Mouse (Mus musculus): ENCODE measurements around the gene Creb3l1. TPM values are rescaled to one million over a fixed set of nuclear protein-coding genes. Genes with fewer than 3 reads are reported as not detected.

Creb3l1 gene
- polyA plus RNA-seq, 1 experiment: 15.0 TPM

DNA sequence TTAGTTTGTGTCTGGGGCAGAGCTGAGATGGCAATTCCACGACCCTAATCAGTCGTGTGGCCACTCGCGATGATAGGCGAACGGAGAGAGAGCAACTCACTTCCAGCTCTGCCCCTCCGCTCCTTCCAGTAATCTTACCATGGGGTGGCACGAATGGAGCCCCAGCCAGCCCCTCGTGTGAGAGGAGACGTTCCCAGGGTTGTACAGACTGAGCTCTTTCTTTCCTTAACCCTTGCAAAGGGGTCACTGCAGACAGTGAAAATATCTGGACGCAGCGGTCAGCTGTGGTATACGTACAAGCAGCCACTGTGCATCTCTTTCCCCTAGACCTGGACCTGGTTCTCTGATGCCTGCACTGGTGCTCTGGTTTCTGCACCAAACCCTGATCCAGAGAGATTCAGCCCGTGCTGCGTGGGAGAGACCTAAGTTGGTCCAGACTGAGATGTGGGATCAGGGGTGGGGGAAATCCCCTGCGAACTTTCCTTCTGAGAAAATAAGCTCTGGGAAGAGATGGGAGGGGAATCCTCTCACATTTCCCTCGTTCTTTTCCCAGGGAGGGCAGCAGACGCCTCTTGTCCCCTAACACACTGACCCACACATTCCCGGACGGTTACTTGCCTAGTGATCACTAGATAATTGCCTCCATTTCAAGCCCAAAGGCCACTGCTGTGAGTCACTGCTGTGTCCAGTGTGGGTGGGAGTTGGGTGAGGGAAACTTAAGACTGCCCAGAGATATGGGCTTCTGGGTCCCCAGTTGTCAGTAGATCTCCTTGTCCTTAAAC is 15.5 kb downstream of the Creb3l1 start:
- Histone ChIP-seq H3K4me1 (ENCODE audit: control insufficient read depth, insufficient read depth, low read length) (peaks cover 10% of the 10 kb centered on the region), H3K4me3 (replicated peaks; ENCODE audit: extremely low read depth, low read depth, low read length) (peak overlapping the region; percentile 91)
- DNase-seq: no peak
- 3% methylated on average over 20 of the region's 20 CpGs for WGBS
- TF ChIP-seq POLR2A (IDR thresholded peaks at IDR 0.05; ENCODE audit: borderline replicate concordance, extremely low read depth, low read depth, low read length): no peak
- TF ChIP-seq CTCF (IDR thresholded peaks at IDR 0.05; ENCODE audit: insufficient read depth, low read length): no peak

DNA sequence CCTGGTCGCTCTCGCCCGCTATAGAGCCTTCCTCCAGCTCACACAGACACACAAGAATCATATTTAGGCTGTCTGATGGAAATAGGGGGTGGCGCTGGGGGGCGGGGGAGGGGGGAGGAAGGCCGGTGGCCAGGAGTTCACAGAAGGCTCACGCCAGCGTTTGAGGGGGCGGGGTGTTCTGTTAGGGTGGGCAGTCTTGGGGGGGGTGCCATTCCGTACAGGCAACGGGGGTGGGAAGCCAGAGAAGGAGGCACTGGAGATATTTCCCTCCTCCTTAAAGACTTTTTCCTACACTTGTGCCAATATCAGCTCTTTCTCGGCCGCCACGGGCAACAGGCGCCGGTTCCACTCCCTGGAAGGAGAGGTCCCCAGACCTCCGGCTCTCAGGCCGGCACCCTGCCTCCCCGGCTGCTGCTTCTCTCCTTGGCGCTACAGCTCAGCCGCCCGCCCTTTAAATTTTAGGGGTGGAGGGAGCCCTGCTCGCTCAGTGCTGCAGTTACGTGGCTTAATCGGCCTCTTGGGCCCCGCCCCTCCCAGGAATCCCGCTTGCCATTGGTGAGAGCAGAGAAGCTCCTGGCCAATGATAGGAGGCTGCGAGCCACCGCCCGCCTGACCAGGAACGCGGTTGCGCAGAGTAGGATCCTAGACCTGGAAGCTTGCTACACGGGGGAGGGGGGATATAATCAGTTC is 16.2 kb downstream of the Creb3l1 start:
- 1% methylated on average over 32 of the region's 34 CpGs for WGBS
- peak; percentile 91 for DNase-seq
- Histone ChIP-seq H3K4me3 (replicated peaks; ENCODE audit: extremely low read depth, low read depth, low read length) (peak overlapping the region; percentile 91), H3K4me1 (ENCODE audit: control insufficient read depth, insufficient read depth, low read length) (peaks cover 10% of the 10 kb centered on the region)
- peak; percentile 79; the same call in 1 of the 2 replicates for TF ChIP-seq POLR2A (IDR thresholded peaks at IDR 0.05; ENCODE audit: borderline replicate concordance, extremely low read depth, low read depth, low read length)
- TF ChIP-seq CTCF (IDR thresholded peaks at IDR 0.05; ENCODE audit: insufficient read depth, low read length): no peak

DNA sequence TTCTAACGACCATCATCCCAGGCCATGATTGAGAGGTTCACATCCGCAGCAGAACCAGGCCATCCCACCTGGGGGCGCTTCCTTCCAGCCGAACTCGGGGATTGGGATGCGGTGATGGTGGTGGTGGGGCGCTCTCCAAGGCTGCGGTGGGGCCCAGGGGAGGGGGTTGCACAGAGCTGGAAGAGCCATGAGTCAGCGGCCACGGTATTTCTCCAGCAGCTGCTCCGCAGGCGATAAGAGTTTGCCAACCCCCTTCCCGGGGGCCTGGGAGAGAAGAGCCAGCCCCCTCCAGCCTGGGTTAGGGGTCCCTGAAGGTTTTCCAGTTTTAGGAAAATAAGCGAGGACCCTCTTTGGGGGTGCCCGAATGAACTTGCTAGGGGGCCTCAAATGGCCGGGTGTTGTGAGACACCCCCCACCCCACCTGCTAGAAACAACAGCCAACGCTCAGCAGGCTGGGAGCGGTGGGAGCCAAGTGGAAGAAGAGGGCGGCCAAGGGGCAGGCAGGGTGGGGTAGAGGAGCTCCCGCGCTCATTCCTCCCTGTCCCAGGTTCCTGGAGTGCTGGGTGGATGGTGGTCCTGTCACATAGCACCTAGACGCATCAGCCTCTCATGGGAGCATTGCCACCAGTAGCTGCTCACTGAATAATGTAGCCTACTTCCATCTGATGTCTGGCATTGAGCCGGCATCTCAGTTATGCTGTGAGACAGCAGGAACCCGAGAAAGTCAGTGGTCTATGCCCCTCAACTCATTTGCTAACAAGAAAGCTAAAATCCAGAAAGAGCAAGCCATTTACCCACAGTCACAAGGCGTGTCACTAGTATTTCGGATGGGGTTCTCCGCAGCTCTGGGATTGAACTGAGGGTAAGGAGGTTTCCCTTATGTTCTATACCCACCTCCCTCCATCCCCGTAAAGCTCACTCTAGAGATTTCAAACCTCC is 17.1 kb downstream of the Creb3l1 start:
- H3K4me3 ChIP-seq (replicated peaks; ENCODE audit: extremely low read depth, low read depth, low read length): peak overlapping the region; percentile 20
- WGBS: 5% methylated on average over 28 of the region's 28 CpGs
- DNase-seq: no peak
- TF ChIP-seq CTCF (IDR thresholded peaks at IDR 0.05; ENCODE audit: insufficient read depth, low read length) (peak; percentile 37; the same call in 1 of the 2 replicates), POLR2A (IDR thresholded peaks at IDR 0.05; ENCODE audit: borderline replicate concordance, extremely low read depth, low read depth, low read length) (no peak)
- peaks cover 10% of the 10 kb centered on the region for H3K4me1 ChIP-seq (ENCODE audit: control insufficient read depth, insufficient read depth, low read length)

DNA sequence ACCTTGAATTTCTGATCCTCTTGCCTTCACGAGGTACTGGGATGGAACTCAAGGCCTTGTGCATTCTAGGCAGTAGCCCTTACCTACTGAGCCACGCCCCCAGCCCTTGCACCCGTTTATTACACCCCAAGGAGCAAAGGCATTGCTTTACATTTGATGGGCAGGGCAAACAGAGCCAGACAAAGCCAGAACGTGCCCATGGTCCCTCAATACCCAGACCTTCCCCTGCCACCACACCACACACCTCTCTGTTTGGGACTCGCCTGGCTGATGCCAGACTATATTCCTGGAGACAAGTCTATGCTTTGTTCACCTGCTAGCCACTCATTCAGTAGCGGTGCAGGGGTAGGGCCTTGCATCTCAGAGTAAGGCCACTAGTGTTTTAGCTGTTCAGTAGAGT is 17.8 kb downstream of the Creb3l1 start:
- Histone ChIP-seq H3K4me1 (ENCODE audit: control insufficient read depth, insufficient read depth, low read length) (peaks cover 10% of the 10 kb centered on the region), H3K4me3 (replicated peaks; ENCODE audit: extremely low read depth, low read depth, low read length) (no peak overlapping the region)
- DNase-seq: no peak
- 62% methylated on average over 6 of the region's 6 CpGs for whole genome bisulfite sequencing
- TF ChIP-seq CTCF (IDR thresholded peaks at IDR 0.05; ENCODE audit: insufficient read depth, low read length): no peak
- TF ChIP-seq POLR2A (IDR thresholded peaks at IDR 0.05; ENCODE audit: borderline replicate concordance, extremely low read depth, low read depth, low read length): no peak

DNA sequence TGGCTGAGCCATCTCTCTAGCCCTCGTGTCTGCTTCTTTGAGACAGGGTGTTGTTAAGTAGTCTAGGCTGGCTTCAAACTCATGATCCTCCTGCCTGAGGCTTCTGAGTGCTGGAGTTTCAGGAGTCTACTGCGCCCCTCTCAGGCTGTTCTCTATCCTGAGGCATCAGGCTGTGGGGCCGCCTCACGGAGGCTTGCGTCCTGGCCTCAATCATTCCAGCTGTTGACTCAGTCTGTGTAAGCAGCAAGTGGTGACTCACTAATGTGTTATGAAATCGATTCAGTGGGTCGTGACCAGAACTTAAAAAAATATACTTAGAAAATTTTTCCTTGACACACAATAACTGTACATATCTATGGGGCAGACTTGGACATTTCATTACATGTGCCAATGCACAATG is 19.7 kb downstream of the Creb3l1 start:
- H3K4me3 ChIP-seq (replicated peaks; ENCODE audit: extremely low read depth, low read depth, low read length): no peak overlapping the region
- 46% methylated on average over 7 of the region's 7 CpGs for WGBS
- DNase-seq: no peak

DNA sequence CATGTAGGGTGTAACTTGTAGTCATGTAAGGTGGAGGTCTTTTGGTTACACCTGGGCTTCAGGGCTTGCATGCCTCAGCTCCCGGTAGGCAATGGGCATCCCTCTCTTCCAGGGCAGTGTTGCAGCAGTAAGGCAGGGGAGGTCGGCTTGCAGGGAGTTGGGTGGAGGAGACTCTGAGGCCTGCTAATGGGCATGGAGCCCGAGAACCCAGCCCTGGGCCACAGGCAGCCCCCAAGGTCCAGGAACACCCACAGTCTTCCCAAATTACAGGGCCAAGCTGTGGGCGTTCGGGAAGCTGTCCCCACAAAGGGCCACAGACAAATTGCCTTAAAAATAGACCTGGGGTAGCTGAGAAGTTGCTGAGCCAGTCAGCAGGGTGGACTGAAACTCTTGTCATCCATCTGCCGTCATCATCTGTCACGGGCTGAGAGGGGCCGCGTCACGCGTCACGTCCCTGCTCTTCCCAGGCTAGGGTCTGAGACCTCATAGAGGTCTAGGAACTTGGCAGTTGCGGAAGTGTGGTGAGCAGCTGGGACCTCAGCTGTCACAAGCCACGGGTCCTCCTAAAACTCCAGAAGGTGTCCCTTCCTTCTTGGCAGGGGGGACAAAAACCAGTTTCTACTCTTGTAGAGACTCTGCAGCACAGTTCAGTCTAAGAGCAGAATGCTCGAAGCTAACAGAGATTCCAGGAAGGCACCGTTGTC is 26.2 kb downstream of the Creb3l1 start:
- TF ChIP-seq CTCF (IDR thresholded peaks at IDR 0.05; ENCODE audit: insufficient read depth, low read length) (no peak), POLR2A (IDR thresholded peaks at IDR 0.05; ENCODE audit: borderline replicate concordance, extremely low read depth, low read depth, low read length) (no peak)
- DNase-seq: no peak
- Histone ChIP-seq H3K4me1 (ENCODE audit: control insufficient read depth, insufficient read depth, low read length) (no peaks in the 10 kb centered on the region), H3K4me3 (replicated peaks; ENCODE audit: extremely low read depth, low read depth, low read length) (no peak overlapping the region)
- 74% methylated on average over 16 of the region's 16 CpGs for WGBS

More for the DNA sequence above, 19.7 kb downstream of the Creb3l1 start:
- TF ChIP-seq POLR2A (IDR thresholded peaks at IDR 0.05; ENCODE audit: borderline replicate concordance, extremely low read depth, low read depth, low read length) (no peak), CTCF (IDR thresholded peaks at IDR 0.05; ENCODE audit: insufficient read depth, low read length) (no peak)
- peaks cover 10% of the 10 kb centered on the region for H3K4me1 ChIP-seq (ENCODE audit: control insufficient read depth, insufficient read depth, low read length)

DNA sequence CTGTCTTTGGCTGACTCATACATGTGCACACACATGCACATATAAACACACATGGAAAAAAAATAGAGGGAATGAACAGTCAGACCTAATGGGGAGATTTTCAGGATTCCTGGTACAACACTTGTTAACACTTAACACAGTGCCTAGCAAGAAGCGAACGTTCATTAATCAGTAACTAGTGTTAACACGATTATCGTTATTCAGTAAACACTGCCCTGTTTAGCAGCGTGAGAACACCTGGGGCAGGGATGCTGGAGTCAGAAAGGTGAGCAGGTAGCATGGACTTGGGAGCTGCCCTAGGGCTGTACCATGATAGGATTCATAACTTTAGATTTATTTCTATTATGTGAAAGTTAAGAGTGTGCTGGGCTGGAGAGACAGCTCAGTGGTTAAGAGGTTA is 28.3 kb downstream of the Creb3l1 start:
- no peak for DNase-seq
- H3K4me1 ChIP-seq (ENCODE audit: control insufficient read depth, insufficient read depth, low read length): no peaks in the 10 kb centered on the region
- 74% methylated on average over 5 of the region's 5 CpGs for WGBS
- no peak overlapping the region for H3K4me3 ChIP-seq (replicated peaks; ENCODE audit: extremely low read depth, low read depth, low read length)
- TF ChIP-seq CTCF (IDR thresholded peaks at IDR 0.05; ENCODE audit: insufficient read depth, low read length): no peak
- TF ChIP-seq POLR2A (IDR thresholded peaks at IDR 0.05; ENCODE audit: borderline replicate concordance, extremely low read depth, low read depth, low read length): no peak

DNA sequence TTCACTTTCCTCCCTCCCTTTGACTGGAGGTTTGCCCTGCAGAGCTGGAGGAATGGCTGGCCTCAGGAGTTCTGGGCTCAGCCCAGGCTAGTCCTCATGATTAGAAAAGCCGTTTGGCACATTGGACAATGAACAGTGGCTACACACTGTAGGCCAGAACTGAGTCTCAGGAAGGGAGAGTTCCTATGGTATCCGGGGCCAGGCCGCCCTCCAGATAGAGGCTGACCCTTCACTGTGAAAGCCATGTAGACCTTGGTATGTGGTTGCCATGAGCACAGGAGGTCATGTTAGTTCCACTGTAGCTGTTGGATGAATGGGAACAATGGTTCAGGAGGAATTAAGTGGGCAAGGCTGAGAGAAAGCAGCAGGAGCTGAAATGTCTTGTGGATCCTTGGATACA is 30.9 kb downstream of the Creb3l1 start:
- Histone ChIP-seq H3K4me1 (ENCODE audit: control insufficient read depth, insufficient read depth, low read length) (no peaks in the 10 kb centered on the region), H3K4me3 (replicated peaks; ENCODE audit: extremely low read depth, low read depth, low read length) (no peak overlapping the region)
- DNase-seq: no peak
- 73% methylated on average over 3 of the region's 3 CpGs for WGBS
- no peak for TF ChIP-seq CTCF (IDR thresholded peaks at IDR 0.05; ENCODE audit: insufficient read depth, low read length)
- no peak for TF ChIP-seq POLR2A (IDR thresholded peaks at IDR 0.05; ENCODE audit: borderline replicate concordance, extremely low read depth, low read depth, low read length)
